Mouse (Mus musculus): ENCODE data around the gene Bicral.

- no peak for TF ChIP-seq GATA1 (IDR thresholded peaks at IDR 0.05; ENCODE audit: borderline replicate concordance, low read length)
- no peak for TF ChIP-seq FLI1 (IDR thresholded peaks at IDR 0.05; ENCODE audit: low read length)
These were observed 12.6 kb upstream of the Bicral start for GRCm38 (mm10) chr17:46870913-46871312.
